Mouse (Mus musculus): ENCODE data around the gene Rab3c. TPM values are rescaled to one million over a fixed set of nuclear protein-coding genes. Genes with fewer than 3 reads are reported as not detected.

Rab3c gene
- polyA plus RNA-seq, 1 experiment from 2014 or later, result not detected

GRCm38 (mm10) chr13:110097424-110098050 lies 183.3 kb downstream of the Rab3c start:
- no peak for DNase-seq (ENCODE audit: low spot score)

DNA sequence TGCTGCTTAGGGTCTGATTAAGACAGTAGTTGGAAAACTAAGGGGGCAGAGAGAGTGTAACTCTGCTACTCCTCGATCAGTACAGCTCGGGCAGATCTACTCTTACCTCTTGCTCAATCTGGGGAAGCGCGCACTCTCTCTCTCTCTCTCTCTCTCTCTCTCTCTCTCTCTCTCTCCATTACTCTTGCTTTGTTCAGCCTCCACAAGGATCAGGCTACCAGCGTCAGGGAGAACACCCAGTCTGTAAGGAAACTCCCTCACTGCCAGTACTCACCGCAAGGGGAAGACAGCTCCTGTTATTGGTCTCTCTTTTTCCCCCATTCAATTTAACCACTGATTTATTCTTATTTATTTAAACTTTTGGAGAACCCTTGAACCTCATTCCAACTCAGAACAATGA lies 185.8 kb downstream of the Rab3c start:
- DNase-seq (ENCODE audit: low spot score), result no peak

- no peak for DNase-seq (ENCODE audit: low spot score)
Observed at GRCm38 (mm10) chr13:110093720-110094685, 186.8 kb downstream of the Rab3c start.

GRCm38 (mm10) chr13:110083961-110084360 lies 196.8 kb downstream of the Rab3c start:
- DNase-seq (ENCODE audit: low spot score), result no peak

DNA sequence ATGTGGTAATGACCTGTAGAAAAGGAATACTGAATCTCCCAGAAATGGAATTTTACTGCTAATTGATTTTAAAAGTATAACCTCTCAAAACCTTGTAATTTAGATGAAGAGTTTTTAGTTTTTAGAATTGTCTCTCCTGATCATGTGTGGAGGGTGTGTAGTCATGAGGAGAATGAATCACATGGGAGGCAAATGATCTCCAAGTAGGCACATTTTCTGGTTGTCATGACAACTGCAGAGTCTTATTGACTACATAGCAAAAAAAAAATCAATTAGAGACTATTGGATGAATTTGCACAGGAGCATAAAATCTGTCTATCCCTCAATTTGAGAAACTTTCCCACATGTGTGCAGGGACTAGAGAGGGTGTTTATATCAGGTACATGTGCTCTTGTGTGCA lies 199.6 kb downstream of the Rab3c start:
- DNase-seq (ENCODE audit: low spot score), result no peak

DNA sequence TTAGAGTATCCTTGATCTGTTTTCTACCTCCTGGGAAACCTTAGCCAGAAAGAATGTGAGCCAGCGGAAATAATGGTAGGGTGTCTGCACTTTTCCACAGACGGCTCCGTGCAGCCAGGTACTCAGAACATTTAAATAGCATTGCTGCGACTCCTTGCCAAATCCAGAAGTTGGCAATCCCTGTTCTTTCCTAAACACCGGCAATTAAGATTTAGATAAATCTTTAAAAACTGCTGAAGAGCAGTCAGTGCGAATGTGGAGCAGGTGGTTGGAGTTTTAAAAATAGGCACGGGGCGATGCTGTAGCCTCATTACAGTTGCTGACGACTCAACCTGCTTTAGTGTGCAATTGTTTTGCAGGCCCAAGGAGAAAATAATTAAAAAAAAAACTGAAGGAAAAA lies 205.2 kb downstream of the Rab3c start:
- no peak for DNase-seq (ENCODE audit: low spot score)

- no peak for DNase-seq (ENCODE audit: low spot score)
Observed at GRCm38 (mm10) chr13:110074180-110074579, 206.6 kb downstream of the Rab3c start.

- no peak for DNase-seq (ENCODE audit: low spot score)
Observed at GRCm38 (mm10) chr13:110067149-110067548, 213.6 kb downstream of the Rab3c start.

DNA sequence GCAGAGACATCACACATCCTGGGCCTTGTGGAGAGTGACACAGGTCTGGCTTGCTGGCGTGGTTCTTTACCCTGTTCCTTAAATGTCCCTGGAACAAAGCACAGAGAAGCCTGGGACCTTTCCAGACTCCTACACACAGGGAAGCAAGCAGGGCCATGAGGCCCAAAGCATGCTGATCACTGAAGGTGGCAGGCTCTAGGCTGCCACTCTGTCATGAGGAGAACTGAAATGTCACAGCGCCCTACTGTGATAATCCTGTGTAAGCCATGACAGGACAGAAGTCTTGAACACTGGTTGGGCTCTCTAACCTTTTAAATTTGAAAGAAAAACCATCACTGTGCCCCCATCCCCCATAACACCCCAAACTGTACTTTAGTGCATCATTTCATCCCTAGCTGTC lies 214.1 kb downstream of the Rab3c start:
- no peak for DNase-seq (ENCODE audit: low spot score)

DNA sequence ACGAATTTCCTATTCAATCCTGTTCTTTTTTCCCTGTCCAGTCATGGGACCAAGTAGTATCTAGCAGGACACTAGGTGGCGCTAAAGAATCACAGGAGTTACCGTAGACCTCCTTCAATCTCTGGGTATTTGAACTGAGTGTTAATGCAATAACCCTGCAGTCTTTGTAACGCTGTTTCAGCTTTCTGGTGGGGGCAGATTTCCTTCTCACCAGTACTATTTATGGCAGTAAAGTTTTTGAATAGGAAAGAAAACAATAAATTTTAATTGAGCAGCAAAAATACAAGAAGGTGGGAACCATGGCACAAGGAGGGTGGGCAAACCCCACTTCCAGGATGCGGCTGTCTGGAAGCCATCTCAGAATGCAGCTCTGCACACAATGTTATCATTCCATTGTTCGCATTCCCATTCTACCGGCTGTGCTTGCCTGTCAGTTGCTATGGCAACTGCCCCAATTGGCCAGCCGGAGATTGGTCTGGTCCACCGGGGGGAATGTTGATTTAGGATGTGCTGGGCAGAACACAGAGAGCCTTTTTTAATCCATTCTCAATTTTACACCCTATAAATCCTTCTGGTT lies 217.9 kb downstream of the Rab3c start:
- peak; percentile 61 for DNase-seq (ENCODE audit: low spot score)

DNA sequence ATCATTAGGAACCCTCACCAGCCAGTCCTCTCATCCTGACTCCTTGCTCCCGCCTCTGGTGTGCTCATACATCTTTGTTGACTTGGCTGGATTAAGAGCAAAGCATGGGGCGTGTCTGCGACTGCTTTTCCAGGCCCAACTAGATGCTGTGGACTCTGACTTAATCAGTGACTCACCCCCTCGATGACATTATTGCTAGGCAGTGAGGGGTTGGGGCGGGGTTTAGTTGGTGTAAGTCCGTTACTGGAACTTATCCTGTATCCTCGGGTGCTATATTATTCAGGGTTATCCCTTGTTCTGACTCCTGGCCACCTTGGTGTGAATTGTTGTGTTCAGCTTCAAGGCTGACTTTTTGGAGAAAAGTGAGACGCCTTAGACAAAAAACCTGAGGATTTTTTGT lies 218.5 kb downstream of the Rab3c start:
- DNase-seq (ENCODE audit: low spot score), result no peak

GRCm38 (mm10) chr13:110054538-110054937 lies 226.3 kb downstream of the Rab3c start:
- no peak for DNase-seq (ENCODE audit: low spot score)

DNA sequence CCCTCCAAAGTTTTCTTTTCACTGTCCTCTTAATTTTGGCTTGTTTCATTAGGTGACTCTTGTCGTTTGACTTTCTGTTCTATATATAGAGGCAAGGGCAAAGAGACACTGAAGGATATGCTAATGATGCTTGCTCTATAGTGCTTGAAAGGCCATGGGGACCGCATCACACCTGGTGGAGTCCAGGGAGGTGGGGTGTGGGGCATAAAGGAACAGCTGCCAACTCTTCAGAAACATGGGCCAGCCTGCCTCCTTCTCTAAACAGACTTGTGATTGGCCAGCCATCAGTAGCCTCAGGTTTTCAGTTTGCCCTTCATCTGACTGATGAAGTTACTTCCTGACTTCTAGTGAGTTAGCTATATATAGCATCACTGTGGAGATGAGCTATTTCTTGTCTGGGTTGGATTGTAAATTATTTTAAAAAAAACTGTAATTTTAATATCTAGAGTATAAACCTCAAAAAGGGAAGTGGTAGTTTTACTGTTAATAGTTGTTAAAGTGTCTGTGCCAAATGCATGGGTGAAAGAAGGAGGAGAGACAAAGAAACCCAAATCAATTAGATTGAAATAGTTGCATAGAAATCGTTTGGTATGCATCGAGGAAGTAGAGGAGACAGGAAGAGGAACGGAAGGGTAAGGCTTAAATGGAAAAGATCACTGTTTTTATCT lies 231.9 kb downstream of the Rab3c start:
- peak; percentile 58 for DNase-seq (ENCODE audit: low spot score)

DNA sequence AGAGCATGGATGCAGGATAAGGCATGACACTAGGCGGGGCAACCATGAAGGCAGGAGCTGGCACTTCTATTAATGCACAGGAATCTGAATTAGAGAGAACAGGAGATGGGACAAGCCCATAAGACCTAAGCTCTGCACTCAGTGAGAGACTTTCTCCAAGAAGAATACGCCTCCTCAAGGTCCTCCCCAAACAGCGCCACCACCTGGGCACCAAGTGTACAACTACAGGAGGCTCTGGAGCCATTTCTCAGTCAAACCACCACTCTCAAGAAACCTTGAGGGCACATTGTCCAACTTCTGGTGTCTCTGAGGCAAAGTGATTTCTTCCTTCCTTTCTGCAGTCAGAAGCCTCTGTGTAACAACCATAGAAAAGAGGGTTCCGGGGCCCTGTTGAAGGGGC lies 236.4 kb downstream of the Rab3c start:
- peak; percentile 21 for DNase-seq (ENCODE audit: low spot score)

DNA sequence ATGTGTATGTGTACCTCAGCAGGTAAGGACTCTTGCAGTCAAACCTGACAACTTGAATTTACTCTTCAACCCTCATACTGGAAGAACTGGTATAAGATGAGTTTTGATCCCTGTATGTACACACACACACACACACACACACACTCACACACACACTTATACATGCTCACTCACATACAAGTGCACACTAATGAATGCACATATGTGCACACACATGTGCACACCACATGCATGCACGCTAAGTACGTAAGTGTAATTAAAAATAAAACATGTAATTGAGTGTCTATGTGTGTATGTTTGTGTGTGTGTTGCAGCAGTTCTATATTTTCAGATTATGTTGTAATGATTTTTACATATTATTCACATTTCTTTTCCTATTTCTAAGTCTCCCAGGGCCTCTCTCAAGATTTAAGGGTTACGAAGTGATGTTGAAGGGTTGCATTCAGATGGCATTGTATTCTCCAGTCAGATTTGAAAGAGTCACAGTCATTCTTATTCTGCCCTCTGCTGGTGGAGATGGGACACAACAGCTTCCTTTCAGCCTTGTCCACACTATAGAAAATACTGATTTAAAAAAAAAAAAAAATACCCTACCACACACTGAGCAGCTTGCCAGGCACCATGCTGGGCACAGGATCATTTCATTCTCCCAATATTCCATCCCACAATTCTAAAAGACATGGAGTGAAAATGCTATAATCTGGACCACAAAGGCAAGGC lies 240.9 kb downstream of the Rab3c start:
- peak; percentile 56 for DNase-seq (ENCODE audit: low spot score)

- no peak for DNase-seq (ENCODE audit: low spot score)
Observed at GRCm38 (mm10) chr13:110039170-110039569, 241.6 kb downstream of the Rab3c start.

DNA sequence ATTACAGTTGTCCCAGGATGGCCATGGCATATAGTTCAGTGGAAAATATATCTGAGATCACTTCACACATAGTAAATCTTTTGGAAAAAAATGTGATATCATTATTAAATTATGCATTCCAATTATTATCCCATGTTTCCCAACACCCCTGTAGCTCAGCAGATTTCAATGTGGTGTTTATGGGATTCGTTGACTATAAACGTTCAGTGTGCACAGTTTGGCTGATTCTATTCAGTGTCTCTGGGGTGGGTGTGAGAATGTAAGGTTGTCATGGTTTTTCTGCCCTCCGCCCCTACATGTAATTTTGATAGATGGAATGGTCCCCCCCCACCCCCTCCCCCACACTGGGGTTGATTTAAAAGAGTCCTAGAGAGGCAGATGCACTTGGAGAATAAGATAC lies 242.3 kb downstream of the Rab3c start:
- DNase-seq (ENCODE audit: low spot score), result no peak

DNA sequence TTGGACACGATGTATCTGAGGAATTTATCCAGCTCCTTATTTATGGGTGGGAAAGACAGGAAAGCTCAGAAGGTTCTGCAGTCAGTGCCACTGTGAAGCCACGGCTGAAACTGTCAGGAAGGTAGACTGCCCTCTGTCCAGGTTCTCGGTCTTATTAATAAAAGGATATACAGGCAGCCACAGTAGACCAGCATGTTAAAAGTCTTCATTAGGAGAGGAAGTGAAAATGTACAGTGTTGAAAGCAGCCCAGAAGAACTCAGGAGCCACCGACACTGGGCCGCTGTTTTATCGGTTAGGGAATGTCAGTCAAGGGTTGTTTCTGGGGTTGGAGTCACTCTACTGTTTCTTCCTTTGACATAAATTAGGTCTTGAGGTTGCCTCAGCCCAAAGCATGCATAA lies 245.9 kb downstream of the Rab3c start:
- DNase-seq (ENCODE audit: low spot score), result no peak

DNA sequence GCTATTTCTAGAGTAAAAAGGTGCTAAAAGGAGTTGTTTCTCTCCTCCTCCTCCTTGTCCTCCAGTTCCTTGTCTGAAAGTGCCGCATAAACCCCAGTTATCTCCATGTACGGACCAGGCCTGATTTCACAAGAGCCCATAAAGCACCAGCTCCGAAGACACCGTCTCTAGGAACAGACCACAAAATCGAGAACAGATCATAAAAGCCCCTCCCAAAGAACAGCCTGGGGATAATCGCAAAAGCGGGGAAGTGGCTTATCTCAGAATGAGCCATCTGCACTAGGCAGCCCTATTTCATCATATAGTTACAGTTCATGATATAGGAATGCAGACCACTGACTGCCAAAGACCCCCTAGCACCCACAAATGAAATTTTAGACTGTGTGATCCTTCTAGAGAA lies 246.8 kb downstream of the Rab3c start:
- DNase-seq (ENCODE audit: low spot score), result no peak

DNA sequence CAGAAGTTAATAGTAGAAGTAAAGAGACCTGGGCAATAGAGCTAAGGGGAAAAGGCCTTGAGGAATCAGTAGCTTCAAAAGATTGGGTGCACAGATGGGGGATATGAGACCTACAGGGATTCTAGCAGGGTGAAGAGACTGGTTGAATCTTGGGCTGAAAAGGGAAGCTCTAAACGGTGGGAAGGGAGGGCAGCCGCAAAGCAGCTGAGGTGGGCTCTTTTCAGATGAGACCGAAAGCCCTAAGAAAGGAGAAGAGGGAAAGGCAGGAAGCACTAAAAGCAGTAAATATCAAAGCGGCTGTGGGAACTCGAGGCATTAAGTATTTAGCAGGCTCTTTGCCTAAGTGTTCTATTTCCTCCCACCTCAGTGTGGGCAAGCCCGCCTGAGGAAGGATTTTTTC lies 248.9 kb downstream of the Rab3c start:
- DNase-seq (ENCODE audit: low spot score), result no peak

DNA sequence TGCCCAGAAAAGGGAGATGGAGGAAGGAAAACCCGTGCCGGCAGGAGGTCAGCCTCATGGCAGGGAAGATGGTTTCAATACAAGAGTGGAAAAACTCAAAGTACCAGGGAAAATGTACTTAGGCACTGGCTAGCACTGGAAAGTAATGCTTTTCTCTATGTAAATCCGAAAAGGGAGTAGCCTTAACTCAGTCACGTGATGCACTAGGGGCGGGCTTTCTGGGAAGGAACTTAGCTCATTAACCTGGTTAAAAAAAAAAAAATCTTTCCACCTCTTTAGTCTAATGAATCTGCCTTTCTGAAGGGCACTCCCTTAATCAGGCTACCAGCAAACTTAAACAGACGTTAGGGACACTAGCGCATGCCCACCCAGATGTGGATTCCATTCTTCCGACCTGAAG lies 249.7 kb downstream of the Rab3c start:
- DNase-seq (ENCODE audit: low spot score), result no peak

Data from thymus, postnatal 0 days (tissue).